Mouse (Mus musculus) bone marrow macrophage, adult 2 months (primary cell): ENCODE data around the gene Prss8.

Source experiments
- CTCF ChIP-seq: IDR thresholded peaks from 2 replicates; pipeline ENCODE4 v1.5.1; 2012; ENCODE audit warnings: low read depth, mild to moderate bottlenecking, low read length, moderate library complexity
- POLR2A ChIP-seq: IDR thresholded peaks from 2 replicates; pipeline ENCODE4 v1.6.1; 2012; ENCODE audit warnings: mild to moderate bottlenecking, low read depth, low read length, borderline replicate concordance

- TF ChIP-seq CTCF (no peak), POLR2A (no peak)
Observed at GRCm38 (mm10) chr7:127887781-127888180, 42.1 kb downstream of the Prss8 start.
